Mouse (Mus musculus) small intestine, adult 2 months (tissue): ENCODE results near the gene Fam187b.
"Not testable (repeated sequence)": the region's sequence is repeated elsewhere in the genome, so short reads cannot be mapped to it uniquely, and the experiment has no call there.

ENCODE experiments used
- CTCF ChIP-seq: fragments of 200-500 bp; IDR thresholded peaks from 2 replicates; pipeline ENCODE4 v1.5.1; 2012; ENCODE audit warnings: low read depth, mild to moderate bottlenecking, control low read depth, inconsistent platforms, low read length, moderate library complexity, mixed read lengths; ENCODE audit not compliant: insufficient replicate concordance, insufficient read length; ENCODE audit errors: extremely low read depth
- POLR2A ChIP-seq: fragments of 200-500 bp; IDR thresholded peaks from 2 replicates; pipeline ENCODE4 v1.6.1; 2012; ENCODE audit warnings: low read depth, mild to moderate bottlenecking, control low read depth, inconsistent platforms, low read length, moderate library complexity

- TF ChIP-seq POLR2A, CTCF: not testable (repeated sequence)
These were observed 38.0 kb upstream of the Fam187b start for GRCm38 (mm10) chr7:30935422-30936099.
